Mouse (Mus musculus) layer of hippocampus, postnatal 36 days (tissue): ENCODE measurements around the gene Rhbdf1. TPM values are rescaled to one million over a fixed set of nuclear protein-coding genes. Genes with fewer than 3 reads are reported as not detected.
A peak's percentile ranks its signal among the peaks of the same experiment; 100 is the strongest.

Experiments
- DNase-seq, 2 experiments: peaks; one replicate each; pipeline ENCODE4 v3.0.0; 2022
- total RNA-seq, 2 experiments: library from RNA; stranded (reverse); gene quantifications; 2 replicates each; pipeline ENCODE4 v1.2.3; 2021

Rhbdf1 gene
- total RNA-seq, 2 experiments from 2014 or later: 13.4 to 16.5 TPM

GRCm38 (mm10) chr11:32189434-32189833 lies 32.7 kb downstream of the Rhbdf1 start:
- no peak for DNase-seq

- no peak for DNase-seq
These were observed 33.2 kb downstream of the Rhbdf1 start for GRCm38 (mm10) chr11:32188881-32189280.

GRCm38 (mm10) chr11:32187256-32187655 lies 34.8 kb downstream of the Rhbdf1 start:
- no peak for DNase-seq

GRCm38 (mm10) chr11:32186031-32186430 lies 36.1 kb downstream of the Rhbdf1 start:
- no peak for DNase-seq

- DNase-seq: no peak
These were observed 37.6 kb downstream of the Rhbdf1 start for GRCm38 (mm10) chr11:32184469-32184868.

- peak; percentile 81 to 88 for DNase-seq
These were observed 39.9 kb downstream of the Rhbdf1 start for GRCm38 (mm10) chr11:32181973-32182868.

GRCm38 (mm10) chr11:32181246-32181645 lies 40.9 kb downstream of the Rhbdf1 start:
- DNase-seq: no peak

GRCm38 (mm10) chr11:32178506-32178905 lies 43.6 kb downstream of the Rhbdf1 start:
- no peak for DNase-seq

- DNase-seq: no peak
These were observed 55.4 kb downstream of the Rhbdf1 start for GRCm38 (mm10) chr11:32166683-32167082.

GRCm38 (mm10) chr11:32161922-32162804 lies 59.9 kb downstream of the Rhbdf1 start:
- peak; percentile 87 for DNase-seq

GRCm38 (mm10) chr11:32161500-32161899 lies 60.6 kb downstream of the Rhbdf1 start:
- no peak for DNase-seq

- no peak for DNase-seq
These were observed 61.8 kb downstream of the Rhbdf1 start for GRCm38 (mm10) chr11:32160341-32160740.

Other genes starting within 250 kb of the Rhbdf1 start
- gene Nsg2, start 221.8 kb downstream of the Rhbdf1 start, total RNA-seq: 100 to 1,000 TPM; 660 to 690 TPM
- not detected for gene Il9r, start 22.0 kb downstream of the Rhbdf1 start, total RNA-seq
- 10 to 100 TPM; 18.0 to 19.0 TPM for gene Snrnp25, start 16.9 kb downstream of the Rhbdf1 start, total RNA-seq
- 10 to 100 TPM; 16.8 to 17.0 TPM for gene Mpg, start 4.2 kb upstream of the Rhbdf1 start, total RNA-seq
- 10 to 100 TPM; 47.3 to 61.2 TPM for gene Nprl3, start 45.4 kb upstream of the Rhbdf1 start, total RNA-seq
- not detected for gene Hba-x, start 54.1 kb upstream of the Rhbdf1 start, total RNA-seq
- gene Hba-a1, start 61.2 kb upstream of the Rhbdf1 start, total RNA-seq: 100 to 1,000 TPM; 243 to 385 TPM
- gene Hbq1b, start 64.7 kb upstream of the Rhbdf1 start, total RNA-seq: 1 to 10 TPM in 1 of 2 experiments, not detected in 1; 2.3 TPM
- 100 to 1,000 TPM; 192 to 362 TPM for gene Hba-a2, start 74.2 kb upstream of the Rhbdf1 start, total RNA-seq
- 1 to 10 TPM in 1 of 2 experiments, not detected in 1; 1.4 TPM for gene Hbq1a, start 77.8 kb upstream of the Rhbdf1 start, total RNA-seq
- 10 to 100 TPM; 10.5 to 12.6 TPM for gene Sh3pxd2b, start 125.5 kb upstream of the Rhbdf1 start, total RNA-seq
- gene Ubtd2, start 233.1 kb upstream of the Rhbdf1 start, total RNA-seq: 10 to 100 TPM; 34.7 to 34.9 TPM